Mouse (Mus musculus) brain, embryonic 14.5 days (tissue): ENCODE measurements around the gene Tnfrsf18.

Experiments
- CTCF ChIP-seq: fragments of 200-500 bp; IDR thresholded peaks from 2 replicates; pipeline ENCODE4 v1.5.1; 2012; ENCODE audit warnings: inconsistent platforms, mild to moderate bottlenecking, moderate library complexity, borderline replicate concordance; ENCODE audit not compliant: insufficient read depth, insufficient read length; ENCODE audit errors: extremely low read depth
- POLR2A ChIP-seq: fragments of 200-500 bp; IDR thresholded peaks from 2 replicates; pipeline ENCODE4 v1.6.1; 2012; ENCODE audit warnings: mild to moderate bottlenecking, inconsistent platforms, borderline replicate concordance; ENCODE audit not compliant: poor library complexity, insufficient read depth, insufficient read length, severe bottlenecking; ENCODE audit errors: extremely low read depth

GRCm38 (mm10) chr4:156067256-156067949 lies 41.4 kb downstream of the Tnfrsf18 start:
- no peak for TF ChIP-seq CTCF
- TF ChIP-seq POLR2A: no peak
